Mouse (Mus musculus) kidney, postnatal 0 days (tissue): ENCODE data around the gene Pcbp3. TPM values are rescaled to one million over a fixed set of nuclear protein-coding genes. Genes with fewer than 3 reads are reported as not detected.

Experiments
- ATAC-seq: fragments of 200-750 bp; cut with Nextera tagmentation; replicated peaks from 2 replicates; pipeline ENCODE4 v1.8.0; 2017; ENCODE audit warnings: low read depth, moderate number of reproducible peaks, moderate TSS enrichment, moderate library complexity; ENCODE audit not compliant: low FRiP score
- DNase-seq: peaks from one replicate; pipeline ENCODE4 v3.0.0-alpha.2; 2016; ENCODE audit warnings: low spot score
- H3K27ac ChIP-seq: fragments of 300-500 bp; sonication (generic); 2 replicates; pipeline ENCODE4 v1.5.1; 2014; ENCODE audit warnings: mild to moderate bottlenecking
- H3K27me3 ChIP-seq: fragments of 300-500 bp; sonication (generic); 2 replicates; pipeline ENCODE4 v1.6.1; 2014; ENCODE audit warnings: low read length, mixed read lengths; ENCODE audit not compliant: insufficient read depth
- H3K36me3 ChIP-seq: fragments of 300-500 bp; sonication (generic); 2 replicates; pipeline ENCODE4 v1.6.1; 2014; ENCODE audit warnings: low read length, mixed read lengths; ENCODE audit not compliant: insufficient read depth
- H3K4me1 ChIP-seq: fragments of 300-500 bp; sonication (generic); replicated peaks from 2 replicates; pipeline ENCODE4 v1.6.1; 2014; ENCODE audit warnings: antibody characterized with exemption, low read length, mixed read lengths; ENCODE audit not compliant: insufficient read depth
- H3K4me2 ChIP-seq: fragments of 300-500 bp; sonication (generic); 2 replicates; pipeline ENCODE4 v1.6.1; 2014; ENCODE audit warnings: mild to moderate bottlenecking, low read length, moderate library complexity, mixed read lengths
- H3K4me3 ChIP-seq: fragments of 300-500 bp; sonication (generic); replicated peaks from 2 replicates; pipeline ENCODE4 v1.5.1; 2014; ENCODE audit warnings: low read depth, low read length
- H3K9ac ChIP-seq: fragments of 300-500 bp; sonication (generic); 2 replicates; pipeline ENCODE4 v1.6.1; 2014; ENCODE audit warnings: low read depth, low read length
- H3K9me3 ChIP-seq: fragments of 300-500 bp; sonication (generic); replicated peaks from 2 replicates; pipeline ENCODE4 v1.6.1; 2016; ENCODE audit warnings: low read length, inconsistent platforms, mixed read lengths
- CTCF ChIP-seq: IDR thresholded peaks from 2 replicates; pipeline ENCODE4 v1.5.1; 2016; ENCODE audit warnings: antibody characterized with exemption, low read depth, mild to moderate bottlenecking, moderate library complexity
- WGBS: fragments of 180-500 bp; shearing (Covaris S2); extraction: QIAGEN DNeasy Blood & Tissue Kit; methylation state at CpG from one replicate; pipeline ENCODE4 v1.1.7; 2014; 5-methylcytosine and 5-hydroxymethylcytosine counted together
- polyA plus RNA-seq: library from polyadenylated mRNA; unstranded; fragments of >200 nt; fragmentation: Nextera tagmentation; extraction: Ambion mirVana; gene quantifications from 2 replicates; pipeline ENCODE4 v1.2.1, GENCODE M21; 2015

The Pcbp3 gene
- polyA plus RNA-seq, 1 experiment from 2014 or later, result 32.3 TPM

GRCm38 (mm10) chr10:76816930-76817329 lies 144.8 kb downstream of the Pcbp3 start:
- WGBS, result 81% methylated on average over 1 of the region's 1 CpGs
- Histone ChIP-seq H3K9ac (no peak overlapping the region), H3K4me1 (no peaks in the 10 kb centered on the region), H3K4me3 (no peak overlapping the region), H3K36me3 (no peaks in the 10 kb centered on the region), H3K9me3 (no peaks in the 10 kb centered on the region), H3K27ac (no peak overlapping the region), H3K27me3 (no peaks in the 10 kb centered on the region), H3K4me2 (no peak overlapping the region)
- DNase-seq (no peak), ATAC-seq (no peak)
- no peak for TF ChIP-seq CTCF

DNA sequence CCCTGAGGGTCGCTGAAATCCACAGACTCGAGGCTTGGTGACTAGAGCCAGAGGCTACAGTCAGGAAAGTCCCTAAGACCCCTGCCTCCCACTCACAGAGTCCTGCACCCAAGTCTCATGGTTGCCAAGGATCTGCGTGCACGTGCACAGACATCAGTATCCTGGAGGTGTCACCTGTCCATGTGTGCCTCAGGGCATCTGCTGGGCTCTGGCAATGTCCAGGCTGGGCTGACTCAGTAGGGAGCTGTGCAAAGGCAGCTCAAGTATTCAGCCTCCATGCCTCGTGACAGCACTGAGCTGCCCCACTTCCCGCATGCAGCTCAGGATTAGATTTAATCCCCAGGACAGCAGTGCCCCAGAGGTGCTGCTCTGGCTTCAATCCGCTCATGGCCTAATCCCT lies 145.3 kb downstream of the Pcbp3 start:
- ATAC-seq (no peak), DNase-seq (no peak)
- H3K9ac ChIP-seq, result peak overlapping the region; percentile 1; the same call in 1 of the 2 replicates
- no peak overlapping the region for H3K27ac ChIP-seq
- no peak overlapping the region for H3K4me2 ChIP-seq
- 45% methylated on average over 7 of the region's 7 CpGs for WGBS
- H3K9me3 ChIP-seq, result no peaks in the 10 kb centered on the region
- no peak for TF ChIP-seq CTCF
- no peaks in the 10 kb centered on the region for H3K4me1 ChIP-seq
- H3K27me3 ChIP-seq, result no peaks in the 10 kb centered on the region
- H3K4me3 ChIP-seq, result no peak overlapping the region
- no peaks in the 10 kb centered on the region for H3K36me3 ChIP-seq

DNA sequence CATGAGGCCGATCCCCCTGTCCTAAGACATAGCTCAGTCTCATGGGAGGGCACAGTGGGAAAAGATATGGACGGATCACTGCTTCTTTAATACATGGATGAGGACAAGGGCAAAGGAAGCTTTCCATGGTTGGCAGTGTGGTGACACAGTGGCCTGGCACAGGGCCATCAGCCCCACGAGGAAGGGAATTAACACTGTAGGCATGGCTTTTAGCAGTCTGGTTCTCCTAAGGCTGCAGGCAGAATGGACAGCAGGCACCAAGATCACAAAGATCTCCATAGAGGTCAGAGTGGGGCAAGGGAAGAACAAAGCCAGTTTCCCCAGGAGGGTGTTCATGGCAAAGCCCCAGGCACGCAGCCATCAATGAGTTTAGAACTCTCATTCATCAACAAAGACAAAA lies 146.2 kb downstream of the Pcbp3 start:
- Histone ChIP-seq H3K9me3 (no peaks in the 10 kb centered on the region), H3K27me3 (no peaks in the 10 kb centered on the region), H3K27ac (no peak overlapping the region), H3K4me1 (no peaks in the 10 kb centered on the region), H3K4me2 (no peak overlapping the region), H3K4me3 (no peak overlapping the region), H3K36me3 (no peaks in the 10 kb centered on the region), H3K9ac (no peak overlapping the region)
- no peak for DNase-seq
- TF ChIP-seq CTCF, result no peak
- 69% methylated on average over 4 of the region's 4 CpGs for WGBS
- ATAC-seq, result no peak

DNA sequence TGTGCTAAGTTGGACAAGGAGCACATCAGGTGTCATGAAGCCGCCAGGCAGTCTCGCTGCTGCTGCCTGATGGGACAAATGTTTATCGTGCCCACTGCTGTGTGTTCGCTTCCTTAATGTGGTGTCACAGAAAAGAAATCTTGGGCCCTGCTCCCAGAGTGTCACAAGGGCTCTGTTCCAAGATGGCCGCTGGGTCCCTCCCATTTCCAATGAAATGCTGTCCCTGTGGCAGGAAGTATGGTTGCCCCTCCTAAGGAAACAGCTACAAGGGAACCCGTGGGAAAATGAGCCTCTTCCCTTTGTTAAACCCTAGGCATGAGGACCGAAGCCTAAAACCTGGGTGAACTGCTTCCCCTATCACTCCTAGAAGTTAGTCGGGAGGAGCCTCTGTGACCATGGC lies 146.9 kb downstream of the Pcbp3 start:
- ATAC-seq (no peak), DNase-seq (no peak)
- Histone ChIP-seq H3K4me1 (no peaks in the 10 kb centered on the region), H3K27me3 (no peaks in the 10 kb centered on the region), H3K4me2 (no peak overlapping the region), H3K36me3 (no peaks in the 10 kb centered on the region), H3K9me3 (no peaks in the 10 kb centered on the region), H3K4me3 (no peak overlapping the region), H3K9ac (no peak overlapping the region), H3K27ac (no peak overlapping the region)
- TF ChIP-seq CTCF, result no peak
- WGBS, result 81% methylated on average over 8 of the region's 8 CpGs

GRCm38 (mm10) chr10:76809916-76810660 lies 151.6 kb downstream of the Pcbp3 start:
- H3K4me3 ChIP-seq, result no peak overlapping the region
- DNase-seq, result peak; percentile 53
- H3K36me3 ChIP-seq, result no peaks in the 10 kb centered on the region
- WGBS, result 48% methylated on average over 7 of the region's 7 CpGs
- no peak for TF ChIP-seq CTCF
- no peaks in the 10 kb centered on the region for H3K27me3 ChIP-seq
- no peak overlapping the region for H3K4me2 ChIP-seq
- no peaks in the 10 kb centered on the region for H3K9me3 ChIP-seq
- 0 out of 2 replicates have a peak, but pooled peaks have one; percentile 52 for ATAC-seq
- H3K9ac ChIP-seq, result no peak overlapping the region
- H3K27ac ChIP-seq, result no peak overlapping the region
- H3K4me1 ChIP-seq, result no peaks in the 10 kb centered on the region

GRCm38 (mm10) chr10:76809439-76809838 lies 152.2 kb downstream of the Pcbp3 start:
- WGBS, result 76% methylated on average over 11 of the region's 11 CpGs
- Histone ChIP-seq H3K4me1 (no peaks in the 10 kb centered on the region), H3K4me3 (no peak overlapping the region), H3K9ac (no peak overlapping the region), H3K9me3 (no peaks in the 10 kb centered on the region), H3K27me3 (no peaks in the 10 kb centered on the region), H3K36me3 (no peaks in the 10 kb centered on the region), H3K4me2 (no peak overlapping the region), H3K27ac (no peak overlapping the region)
- TF ChIP-seq CTCF, result no peak
- DNase-seq (no peak), ATAC-seq (no peak)
